Mouse (Mus musculus): ENCODE data around the gene Tmem262. TPM values are rescaled to one million over a fixed set of nuclear protein-coding genes. Genes with fewer than 3 reads are reported as not detected.

Gene Tmem262
- polyA plus RNA-seq, 1 experiment, result not detected

GRCm38 (mm10) chr19:6058513-6058912 lies 21.3 kb upstream of the Tmem262 start:
- WGBS, result 28% methylated on average over 5 of the region's 5 CpGs
- DNase-seq, result no peak
- Histone ChIP-seq H3K4me1 (ENCODE audit: control insufficient read depth, insufficient read depth, low read length) (peaks cover 19% of the 10 kb centered on the region), H3K4me3 (replicated peaks; ENCODE audit: extremely low read depth, low read depth, low read length) (peak overlapping the region; percentile 96)
- no peak for TF ChIP-seq CTCF (IDR thresholded peaks at IDR 0.05; ENCODE audit: insufficient read depth, low read length)
- TF ChIP-seq POLR2A (IDR thresholded peaks at IDR 0.05; ENCODE audit: borderline replicate concordance, extremely low read depth, low read depth, low read length), result no peak

GRCm38 (mm10) chr19:6058966-6059365 lies 20.9 kb upstream of the Tmem262 start:
- Histone ChIP-seq H3K4me1 (ENCODE audit: control insufficient read depth, insufficient read depth, low read length) (peaks cover 19% of the 10 kb centered on the region), H3K4me3 (replicated peaks; ENCODE audit: extremely low read depth, low read depth, low read length) (no peak overlapping the region)
- no peak for DNase-seq
- 76% methylated on average over 5 of the region's 5 CpGs for WGBS
- no peak for TF ChIP-seq POLR2A (IDR thresholded peaks at IDR 0.05; ENCODE audit: borderline replicate concordance, extremely low read depth, low read depth, low read length)
- no peak for TF ChIP-seq CTCF (IDR thresholded peaks at IDR 0.05; ENCODE audit: insufficient read depth, low read length)

GRCm38 (mm10) chr19:6061021-6061533 lies 18.8 kb upstream of the Tmem262 start, which contains the start of gene Znhit2:
Znhit2 (plus strand) TSS chr19:6061192.
- TF ChIP-seq POLR2A (IDR thresholded peaks at IDR 0.05; ENCODE audit: borderline replicate concordance, extremely low read depth, low read depth, low read length) (peak; percentile 64; the same call in 1 of the 2 replicates), CTCF (IDR thresholded peaks at IDR 0.05; ENCODE audit: insufficient read depth, low read length) (no peak)
- peak within 1 kb of the TSS; percentile 94 for H3K4me3 ChIP-seq (replicated peaks; ENCODE audit: extremely low read depth, low read depth, low read length)
- H3K4me1 ChIP-seq (ENCODE audit: control insufficient read depth, insufficient read depth, low read length), result peaks cover 19% of the 10 kb centered on the region
- WGBS, result under 1% methylated on average over 58 of the region's 58 CpGs
- peak; percentile 92 for DNase-seq

GRCm38 (mm10) chr19:6061641-6062302 lies 18.1 kb upstream of the Tmem262 start:
- peaks cover 19% of the 10 kb centered on the region for H3K4me1 ChIP-seq (ENCODE audit: control insufficient read depth, insufficient read depth, low read length)
- no peak for TF ChIP-seq CTCF (IDR thresholded peaks at IDR 0.05; ENCODE audit: insufficient read depth, low read length)
- TF ChIP-seq POLR2A (IDR thresholded peaks at IDR 0.05; ENCODE audit: borderline replicate concordance, extremely low read depth, low read depth, low read length), result peak; percentile 19; the same call in 1 of the 2 replicates
- WGBS, result 1% methylated on average over 44 of the region's 44 CpGs
- DNase-seq, result peak; percentile 36
- peak overlapping the region; percentile 94 for H3K4me3 ChIP-seq (replicated peaks; ENCODE audit: extremely low read depth, low read depth, low read length)

- TF ChIP-seq CTCF (IDR thresholded peaks at IDR 0.05; ENCODE audit: insufficient read depth, low read length), result no peak
- TF ChIP-seq POLR2A (IDR thresholded peaks at IDR 0.05; ENCODE audit: borderline replicate concordance, extremely low read depth, low read depth, low read length), result no peak
- Histone ChIP-seq H3K4me3 (replicated peaks; ENCODE audit: extremely low read depth, low read depth, low read length) (peak overlapping the region; percentile 33), H3K4me1 (ENCODE audit: control insufficient read depth, insufficient read depth, low read length) (peaks cover 19% of the 10 kb centered on the region)
- DNase-seq, result no peak
- 44% methylated on average over 5 of the region's 5 CpGs for WGBS
These were observed 17.4 kb upstream of the Tmem262 start for GRCm38 (mm10) chr19:6062418-6062817.

GRCm38 (mm10) chr19:6063081-6063480 lies 16.8 kb upstream of the Tmem262 start:
- Histone ChIP-seq H3K4me1 (ENCODE audit: control insufficient read depth, insufficient read depth, low read length) (peaks cover 21% of the 10 kb centered on the region), H3K4me3 (replicated peaks; ENCODE audit: extremely low read depth, low read depth, low read length) (no peak overlapping the region)
- DNase-seq, result no peak
- WGBS, result 93% methylated on average over 6 of the region's 6 CpGs
- TF ChIP-seq CTCF (IDR thresholded peaks at IDR 0.05; ENCODE audit: insufficient read depth, low read length) (no peak), POLR2A (IDR thresholded peaks at IDR 0.05; ENCODE audit: borderline replicate concordance, extremely low read depth, low read depth, low read length) (no peak)

- 39% methylated on average over 5 of the region's 5 CpGs for WGBS
- TF ChIP-seq POLR2A (IDR thresholded peaks at IDR 0.05; ENCODE audit: borderline replicate concordance, extremely low read depth, low read depth, low read length) (no peak), CTCF (IDR thresholded peaks at IDR 0.05; ENCODE audit: insufficient read depth, low read length) (no peak)
- DNase-seq, result no peak
- Histone ChIP-seq H3K4me1 (ENCODE audit: control insufficient read depth, insufficient read depth, low read length) (peaks cover 17% of the 10 kb centered on the region), H3K4me3 (replicated peaks; ENCODE audit: extremely low read depth, low read depth, low read length) (no peak overlapping the region)
These were observed 13.3 kb upstream of the Tmem262 start for GRCm38 (mm10) chr19:6066571-6066970.

GRCm38 (mm10) chr19:6067011-6067723 lies 12.7 kb upstream of the Tmem262 start:
- peaks cover 12% of the 10 kb centered on the region for H3K4me1 ChIP-seq (ENCODE audit: control insufficient read depth, insufficient read depth, low read length)
- DNase-seq, result peak; percentile 77
- H3K4me3 ChIP-seq (replicated peaks; ENCODE audit: extremely low read depth, low read depth, low read length), result peak overlapping the region; percentile 11
- TF ChIP-seq CTCF (IDR thresholded peaks at IDR 0.05; ENCODE audit: insufficient read depth, low read length), result peak; percentile 80
- TF ChIP-seq POLR2A (IDR thresholded peaks at IDR 0.05; ENCODE audit: borderline replicate concordance, extremely low read depth, low read depth, low read length), result peak; percentile 10; the same call in 1 of the 2 replicates
- WGBS, result under 1% methylated on average over 30 of the region's 30 CpGs

- 11% methylated on average over 33 of the region's 33 CpGs for WGBS
- TF ChIP-seq CTCF (IDR thresholded peaks at IDR 0.05; ENCODE audit: insufficient read depth, low read length) (no peak), POLR2A (IDR thresholded peaks at IDR 0.05; ENCODE audit: borderline replicate concordance, extremely low read depth, low read depth, low read length) (no peak)
- peak within 1 kb of the TSS; percentile 47 for H3K4me3 ChIP-seq (replicated peaks; ENCODE audit: extremely low read depth, low read depth, low read length)
- peak; percentile 85 for DNase-seq
- peaks cover 8% of the 10 kb centered on the region; the same call in 1 of the 2 replicates for H3K4me1 ChIP-seq (ENCODE audit: control insufficient read depth, insufficient read depth, low read length)
These were observed 12.0 kb upstream of the Tmem262 start, which contains the start of gene Tm7sf2 for GRCm38 (mm10) chr19:6067724-6068415. Tm7sf2 (minus strand) TSS chr19:6068373.

Measured in lung, adult 2 months (tissue).